Mouse (Mus musculus): ENCODE measurements at regions not wholly inside any gene's neighbourhood (a gene's known extent, or its start where the extent isn't known, plus 50 kb on each side); places are given as distances from the start of the nearest gene placed in this dataset.

GRCm38 (mm10) chr12:56450261-56450660 lies 86.4 kb downstream of the Nkx2-1 start:
- Histone ChIP-seq H3K4me3 (ENCODE audit: extremely low read depth, insufficient read depth, insufficient read length) (no peak overlapping the region), H3K27ac (ENCODE audit: insufficient read depth, low read length) (no peak overlapping the region), H3K36me3 (ENCODE audit: control insufficient read depth, insufficient read depth, low read length) (no peaks in the 10 kb centered on the region), H3K4me1 (ENCODE audit: control insufficient read depth, insufficient read depth, insufficient read length) (no peaks in the 10 kb centered on the region; the same call in 1 of the 2 replicates), H3K27me3 (ENCODE audit: control insufficient read depth, insufficient read depth, low read length) (no peaks in the 10 kb centered on the region; the same call in 1 of the 2 replicates)
- 79% methylated on average over 2 of the region's 2 CpGs for WGBS
- TF ChIP-seq POLR2A (IDR thresholded peaks at IDR 0.05; ENCODE audit: low read depth, low read length) (no peak), CTCF (IDR thresholded peaks at IDR 0.05; ENCODE audit: extremely low read depth, insufficient read depth, insufficient read length, insufficient replicate concordance) (no peak)
- no peak for DNase-seq (ENCODE audit: low read depth in 1 of 2, low spot score in 2 of 2)

- TF ChIP-seq CTCF (IDR thresholded peaks at IDR 0.05; ENCODE audit: extremely low read depth, insufficient read depth, insufficient read length, insufficient replicate concordance) (no peak), POLR2A (IDR thresholded peaks at IDR 0.05; ENCODE audit: low read depth, low read length) (no peak)
- 38% methylated on average over 12 of the region's 12 CpGs for WGBS
Observed at GRCm38 (mm10) chr12:56448786-56449564, 87.7 kb downstream of the Nkx2-1 start.

GRCm38 (mm10) chr12:56441166-56441817 lies 95.4 kb downstream of the Nkx2-1 start:
- no peaks in the 10 kb centered on the region for H3K4me1 ChIP-seq (ENCODE audit: control insufficient read depth, insufficient read depth, insufficient read length)

More at GRCm38 (mm10) chr12:56448786-56449564, 87.7 kb downstream of the Nkx2-1 start:
- Histone ChIP-seq H3K4me3 (ENCODE audit: extremely low read depth, insufficient read depth, insufficient read length) (no peak overlapping the region; the same call in 1 of the 2 replicates), H3K27me3 (ENCODE audit: control insufficient read depth, insufficient read depth, low read length) (no peaks in the 10 kb centered on the region; the same call in 1 of the 2 replicates), H3K4me1 (ENCODE audit: control insufficient read depth, insufficient read depth, insufficient read length) (no peaks in the 10 kb centered on the region; the same call in 1 of the 2 replicates), H3K36me3 (ENCODE audit: control insufficient read depth, insufficient read depth, low read length) (no peaks in the 10 kb centered on the region), H3K27ac (ENCODE audit: insufficient read depth, low read length) (no peak overlapping the region)
- DNase-seq (ENCODE audit: low read depth in 1 of 2, low spot score in 2 of 2) = no peak

GRCm38 (mm10) chr12:56440068-56440847 lies 94.6 kb upstream of the Mbip start:
- H3K4me1 ChIP-seq (ENCODE audit: control insufficient read depth, insufficient read depth, insufficient read length) = no peaks in the 10 kb centered on the region
- H3K4me3 ChIP-seq (ENCODE audit: extremely low read depth, insufficient read depth, insufficient read length) = no peak overlapping the region
- no peaks in the 10 kb centered on the region for H3K27me3 ChIP-seq (ENCODE audit: control insufficient read depth, insufficient read depth, low read length)
- 49% methylated on average over 12 of the region's 12 CpGs for WGBS
- no peaks in the 10 kb centered on the region for H3K36me3 ChIP-seq (ENCODE audit: control insufficient read depth, insufficient read depth, low read length)
- TF ChIP-seq POLR2A (IDR thresholded peaks at IDR 0.05; ENCODE audit: low read depth, low read length) (no peak), CTCF (IDR thresholded peaks at IDR 0.05; ENCODE audit: extremely low read depth, insufficient read depth, insufficient read length, insufficient replicate concordance) (no peak)
- DNase-seq (ENCODE audit: low read depth in 1 of 2, low spot score in 2 of 2) = no peak
- H3K27ac ChIP-seq (ENCODE audit: insufficient read depth, low read length) = no peak overlapping the region

More at GRCm38 (mm10) chr12:56441166-56441817, 95.4 kb downstream of the Nkx2-1 start:
- 82% methylated on average over 8 of the region's 8 CpGs for WGBS
- DNase-seq (ENCODE audit: low read depth in 1 of 2, low spot score in 2 of 2) = no peak
- no peak overlapping the region for H3K27ac ChIP-seq (ENCODE audit: insufficient read depth, low read length)
- no peak overlapping the region for H3K4me3 ChIP-seq (ENCODE audit: extremely low read depth, insufficient read depth, insufficient read length)
- no peaks in the 10 kb centered on the region for H3K36me3 ChIP-seq (ENCODE audit: control insufficient read depth, insufficient read depth, low read length)
- no peaks in the 10 kb centered on the region for H3K27me3 ChIP-seq (ENCODE audit: control insufficient read depth, insufficient read depth, low read length)
- TF ChIP-seq CTCF (IDR thresholded peaks at IDR 0.05; ENCODE audit: extremely low read depth, insufficient read depth, insufficient read length, insufficient replicate concordance) = no peak
- no peak for TF ChIP-seq POLR2A (IDR thresholded peaks at IDR 0.05; ENCODE audit: low read depth, low read length)

- TF ChIP-seq CTCF (IDR thresholded peaks at IDR 0.05; ENCODE audit: extremely low read depth, insufficient read depth, insufficient read length, insufficient replicate concordance) (no peak), POLR2A (IDR thresholded peaks at IDR 0.05; ENCODE audit: low read depth, low read length) (no peak)
- 78% methylated on average over 3 of the region's 3 CpGs for WGBS
- H3K4me1 ChIP-seq (ENCODE audit: control insufficient read depth, insufficient read depth, insufficient read length) = no peaks in the 10 kb centered on the region
- no peaks in the 10 kb centered on the region for H3K36me3 ChIP-seq (ENCODE audit: control insufficient read depth, insufficient read depth, low read length)
- H3K4me3 ChIP-seq (ENCODE audit: extremely low read depth, insufficient read depth, insufficient read length) = no peak overlapping the region
- no peaks in the 10 kb centered on the region for H3K27me3 ChIP-seq (ENCODE audit: control insufficient read depth, insufficient read depth, low read length)
- no peak overlapping the region for H3K27ac ChIP-seq (ENCODE audit: insufficient read depth, low read length)
- no peak for DNase-seq (ENCODE audit: low read depth in 1 of 2, low spot score in 2 of 2)
Observed at GRCm38 (mm10) chr12:56438384-56438783, 92.7 kb upstream of the Mbip start.

GRCm38 (mm10) chr12:56437975-56438374 lies 92.3 kb upstream of the Mbip start:
- H3K27ac ChIP-seq (ENCODE audit: insufficient read depth, low read length) = no peak overlapping the region
- H3K36me3 ChIP-seq (ENCODE audit: control insufficient read depth, insufficient read depth, low read length) = no peaks in the 10 kb centered on the region
- no peaks in the 10 kb centered on the region for H3K4me1 ChIP-seq (ENCODE audit: control insufficient read depth, insufficient read depth, insufficient read length)
- DNase-seq (ENCODE audit: low read depth in 1 of 2, low spot score in 2 of 2) = no peak
- WGBS = 92% methylated on average over 3 of the region's 3 CpGs
- H3K27me3 ChIP-seq (ENCODE audit: control insufficient read depth, insufficient read depth, low read length) = no peaks in the 10 kb centered on the region
- TF ChIP-seq CTCF (IDR thresholded peaks at IDR 0.05; ENCODE audit: extremely low read depth, insufficient read depth, insufficient read length, insufficient replicate concordance) (no peak), POLR2A (IDR thresholded peaks at IDR 0.05; ENCODE audit: low read depth, low read length) (no peak)
- H3K4me3 ChIP-seq (ENCODE audit: extremely low read depth, insufficient read depth, insufficient read length) = no peak overlapping the region

Measured in spleen, adult 2 months (tissue).